Mouse (Mus musculus) MN1 (cell line): ENCODE data around the gene Olfr340.
"Not testable (repeated sequence)": the region's sequence is repeated elsewhere in the genome, so short reads cannot be mapped to it uniquely, and the experiment has no call there.

Source experiments
- DNase-seq: peaks from one replicate; pipeline ENCODE4 v3.0.0-alpha.2; 2016; ENCODE audit warnings: low spot score

Olfr340 gene

DNA sequence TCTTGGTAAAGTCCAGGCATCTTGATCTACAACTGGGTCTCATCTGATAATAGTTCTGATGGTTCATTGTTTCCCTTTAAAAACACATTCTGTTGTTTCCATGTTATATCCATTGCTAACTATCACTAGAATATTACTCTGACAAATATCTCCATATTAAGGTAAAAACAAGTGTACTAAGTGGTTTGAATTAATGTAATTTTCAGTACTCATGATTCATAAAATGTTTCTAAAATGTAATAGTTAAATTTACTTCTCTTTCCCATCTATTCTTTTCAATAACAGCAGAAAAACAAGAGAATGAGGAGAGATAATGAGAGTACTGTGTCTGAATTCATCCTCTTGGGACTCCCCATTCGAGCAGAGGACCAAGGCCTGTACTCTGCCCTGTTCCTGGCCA is at the start of gene Olfr340:
Olfr340 (plus strand) TSS at position 301 of the 400 bp plus-strand sequence.
- DNase-seq = no peak

GRCm38 (mm10) chr2:36415174-36415573 is 37.2 kb upstream of the Olfr340 start:
- not testable (repeated sequence) for DNase-seq

DNA sequence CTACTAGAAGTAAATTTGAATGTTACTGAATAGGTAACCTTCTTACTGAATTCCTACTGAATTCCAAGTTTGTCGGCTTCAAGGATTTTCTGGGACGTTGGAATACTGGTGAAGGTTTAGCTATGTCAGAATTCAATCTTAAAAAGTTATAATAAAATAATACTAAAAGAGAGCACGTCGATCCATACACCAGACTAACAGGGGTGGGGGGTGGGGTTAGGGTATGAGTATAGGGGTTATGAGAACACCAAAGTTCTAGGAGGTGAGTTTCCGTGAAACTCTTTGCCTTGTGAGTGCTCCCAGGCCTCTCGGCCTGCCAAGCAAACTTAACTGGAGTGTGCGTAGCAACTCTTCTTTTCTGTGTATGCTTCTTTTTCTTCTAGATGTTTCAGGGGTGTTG is 36.8 kb upstream of the Olfr340 start:
- DNase-seq = not testable (repeated sequence)

DNA sequence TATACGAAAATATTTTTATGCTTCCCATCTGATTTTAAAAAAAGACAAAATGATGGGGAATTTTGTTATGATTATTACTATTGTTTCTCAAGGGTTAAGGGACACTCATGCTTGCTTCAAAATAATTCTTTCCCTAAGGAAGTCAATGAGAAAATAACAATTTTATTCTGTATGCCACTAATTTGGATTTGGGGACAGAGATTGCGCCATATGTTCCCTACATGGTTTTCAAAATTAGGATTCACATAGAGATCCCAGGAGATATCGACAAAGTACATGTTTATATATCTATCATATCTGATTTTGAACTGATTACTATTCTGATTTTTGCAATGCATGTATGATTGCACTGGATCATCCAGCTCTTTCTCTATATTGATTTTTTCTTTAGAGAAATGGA is 33.7 kb upstream of the Olfr340 start, which contains the start of gene Olfr339:
Olfr339 (plus strand) TSS at position 301 of the 400 bp plus-strand sequence.
- no peak for DNase-seq

- DNase-seq = no peak
Observed at GRCm38 (mm10) chr2:36473634-36474033, 21.2 kb downstream of the Olfr340 start.

DNA sequence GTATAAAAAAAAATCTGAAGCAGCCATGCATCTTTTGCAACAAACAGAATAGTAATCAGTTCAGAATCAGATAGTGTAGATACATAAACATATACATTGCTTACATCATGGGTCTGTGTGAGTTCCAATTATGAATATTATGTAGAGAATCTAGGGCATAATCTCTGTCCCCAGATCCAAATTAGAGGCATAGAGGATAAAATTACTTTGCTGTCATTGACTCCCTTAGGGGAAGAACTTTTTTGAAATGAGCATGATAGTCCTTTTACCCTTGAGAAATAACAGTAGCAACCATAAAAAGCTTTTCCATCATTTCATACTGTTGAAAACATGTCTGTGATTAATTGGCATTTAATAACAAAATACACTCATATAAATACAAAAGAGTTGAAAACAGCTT is 30.0 kb downstream of the Olfr340 start, which contains the start of gene Olfr341:
Olfr341 (minus strand) TSS at position 101 of the 400 bp plus-strand sequence.
- DNase-seq = no peak
